ENCODE assay signal across 14 mouse cellular contexts in the genomic region with DNA sequence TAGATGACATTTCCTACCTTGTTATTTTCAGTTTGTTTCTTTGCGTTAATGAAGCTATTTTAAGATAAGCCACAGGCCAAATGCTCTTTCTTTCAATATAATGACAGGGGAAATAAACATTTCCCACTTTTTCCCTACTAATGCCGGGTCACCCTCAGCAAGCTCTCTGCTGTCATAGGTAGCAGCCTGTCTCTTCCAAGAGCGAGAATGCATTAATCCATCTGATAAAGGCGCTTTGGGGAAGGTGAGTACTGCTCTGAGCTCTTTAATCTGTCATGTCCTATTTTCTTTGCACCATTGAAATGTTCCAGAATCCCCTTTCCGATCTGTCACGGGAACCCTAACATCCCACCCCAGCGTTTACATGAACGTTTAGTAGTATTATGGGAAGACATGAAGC.
"Had no signal": no experiment of that assay in that cellular context is flagged by ENCODE, and none has a peak within 500 bp of the region (broad histone marks: within the 10 kb centered on the region; RNA-seq: fewer than 3 reads in every experiment).

No protein-coding gene starts in this region.

- H3K27me3 ChIP-seq: liver, embryonic 15.5 days; neural tube, embryonic 13.5 days had no signal

- H3K9me3 ChIP-seq: liver, embryonic 15.5 days; neural tube, embryonic 13.5 days had no signal

- H3K4me2 ChIP-seq: liver, embryonic 11.5 days; liver, embryonic 15.5 days; lung, embryonic 14.5 days; midbrain, embryonic 11.5 days; neural tube, embryonic 13.5 days had no signal

- H3K36me3 ChIP-seq: liver, embryonic 15.5 days; neural tube, embryonic 13.5 days had no signal

- H3K27ac ChIP-seq: layer of hippocampus, adult 2 months; liver, embryonic 15.5 days; neural tube, embryonic 13.5 days had no signal

- DNase-seq: kidney, postnatal 10 days; kidney, postnatal 4 days; left cerebral cortex, postnatal 4 days; lung, embryonic 14.5 days; lung, postnatal 10 days; lung, postnatal 4 days; right cerebral cortex, adult 18-20 months; right cerebral cortex, postnatal 25 days; thymus, postnatal 36 days had no signal

- H3K9ac ChIP-seq: liver, embryonic 15.5 days; lung, embryonic 14.5 days; neural tube, embryonic 13.5 days had no signal

- H3K4me3 ChIP-seq: layer of hippocampus, adult 2 months; liver, embryonic 15.5 days; neural tube, embryonic 13.5 days had no signal

- H3K4me1 ChIP-seq: liver, embryonic 15.5 days; neural tube, embryonic 13.5 days had no signal
